Mouse (Mus musculus): ENCODE results near the gene Rps6ka5. TPM values are rescaled to one million over a fixed set of nuclear protein-coding genes. Genes with fewer than 3 reads are reported as not detected.

Gene Rps6ka5
- total and polyA plus RNA-seq, 2 experiments from 2014 or later: 6.2 to 10.5 TPM

DNA sequence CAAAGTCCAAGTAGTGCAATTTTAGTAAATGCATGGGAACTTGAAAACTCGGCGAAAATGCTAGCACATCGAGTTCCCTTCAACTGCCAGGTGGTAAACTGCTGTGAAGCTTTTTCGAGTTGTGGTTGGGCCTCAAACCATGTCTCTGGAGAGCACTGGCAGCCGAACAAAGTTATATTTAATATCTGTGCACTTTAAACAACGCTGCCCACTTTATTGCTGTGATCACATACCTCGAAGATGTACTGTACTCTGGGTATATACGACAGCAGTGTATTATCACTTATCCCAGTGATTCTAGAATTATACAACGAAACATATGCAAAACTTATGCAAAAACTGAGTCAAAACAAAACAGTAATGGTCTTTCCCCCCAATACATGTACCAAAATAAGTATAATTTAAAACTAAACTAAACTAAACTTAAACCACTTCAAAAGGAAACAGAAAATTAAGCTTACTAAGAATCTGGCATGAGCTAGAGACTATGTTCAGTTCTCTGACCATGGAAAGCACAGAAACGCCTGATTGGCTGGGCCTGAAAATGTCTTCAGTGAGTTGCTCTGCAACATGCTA lies 15.6 kb downstream of the Rps6ka5 start:
- DNase-seq (ENCODE audit: low spot score): no peak
- WGBS: 79% methylated on average over 10 of the region's 10 CpGs
- no peak for ATAC-seq

DNA sequence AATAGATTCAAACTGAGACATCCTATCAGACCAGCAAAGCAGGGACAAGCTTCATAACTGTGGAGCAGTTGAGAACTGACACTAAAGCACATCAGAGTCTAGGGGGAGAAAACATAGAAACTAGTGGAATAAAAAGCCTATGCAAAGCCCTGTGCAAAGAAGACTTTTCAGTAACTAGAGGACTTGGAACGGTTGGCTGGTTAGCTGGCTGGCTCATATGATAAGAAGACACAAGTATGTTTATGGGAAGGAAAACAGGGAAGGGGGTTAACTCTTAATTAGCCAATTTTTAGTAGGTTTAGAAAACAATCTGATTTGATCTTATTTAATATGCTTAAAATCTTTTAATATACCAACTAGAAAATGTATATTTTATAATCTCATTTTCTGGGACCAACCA lies 16.4 kb downstream of the Rps6ka5 start:
- H3K9me3 ChIP-seq (ENCODE audit: low read length): no peaks in the 10 kb centered on the region
- no peak for DNase-seq (ENCODE audit: low spot score)
- no peaks in the 10 kb centered on the region for H3K4me1 ChIP-seq (ENCODE audit: insufficient read depth, low read length)
- H3K9ac ChIP-seq (replicated peaks; ENCODE audit: low read length): no peak overlapping the region
- no peak overlapping the region for H3K27ac ChIP-seq
- H3K27me3 ChIP-seq (ENCODE audit: insufficient read depth, low read length): no peaks in the 10 kb centered on the region
- WGBS: 36% methylated on average over 1 of the region's 1 CpGs
- ATAC-seq: no peak
- no peaks in the 10 kb centered on the region for H3K36me3 ChIP-seq (ENCODE audit: insufficient read depth, low read length)
- H3K4me3 ChIP-seq (ENCODE audit: low read length): no peak overlapping the region
- no peak for TF ChIP-seq CTCF (IDR thresholded peaks at IDR 0.05; ENCODE audit: low read depth)
- H3K4me2 ChIP-seq (ENCODE audit: low read depth, low read length): no peak overlapping the region

More for the DNA sequence above, 15.6 kb downstream of the Rps6ka5 start:
- Histone ChIP-seq H3K9me3 (ENCODE audit: low read length) (no peaks in the 10 kb centered on the region), H3K9ac (replicated peaks; ENCODE audit: low read length) (no peak overlapping the region), H3K4me2 (ENCODE audit: low read depth, low read length) (no peak overlapping the region), H3K27me3 (ENCODE audit: insufficient read depth, low read length) (no peaks in the 10 kb centered on the region), H3K36me3 (ENCODE audit: insufficient read depth, low read length) (no peaks in the 10 kb centered on the region), H3K4me1 (ENCODE audit: insufficient read depth, low read length) (no peaks in the 10 kb centered on the region), H3K4me3 (ENCODE audit: low read length) (no peak overlapping the region), H3K27ac (no peak overlapping the region)
- no peak for TF ChIP-seq CTCF (IDR thresholded peaks at IDR 0.05; ENCODE audit: low read depth)

DNA sequence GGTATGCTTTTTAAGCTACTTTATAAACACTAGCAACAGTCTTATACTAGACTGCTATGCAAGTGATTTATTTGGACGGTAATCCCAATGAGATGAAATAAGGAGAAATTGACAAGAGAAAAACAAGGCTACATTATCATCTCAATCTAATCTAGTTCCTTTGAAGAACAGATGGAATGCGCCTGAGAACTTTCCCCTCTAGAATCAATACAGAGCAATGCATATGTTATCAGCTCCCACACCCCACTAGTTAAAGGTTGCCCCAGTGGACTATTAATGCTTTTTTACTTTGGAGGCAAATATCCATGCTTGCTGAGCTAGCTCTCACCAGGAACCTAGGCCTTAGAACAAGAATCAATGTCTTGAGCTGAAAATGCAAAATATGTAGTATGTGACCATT lies 19.5 kb downstream of the Rps6ka5 start:
- no peak for TF ChIP-seq CTCF (IDR thresholded peaks at IDR 0.05; ENCODE audit: low read depth)
- WGBS: 94% methylated on average over 2 of the region's 2 CpGs
- ATAC-seq (no peak), DNase-seq (ENCODE audit: low spot score) (no peak)
- Histone ChIP-seq H3K36me3 (ENCODE audit: insufficient read depth, low read length) (no peaks in the 10 kb centered on the region), H3K27ac (no peak overlapping the region), H3K27me3 (ENCODE audit: insufficient read depth, low read length) (no peaks in the 10 kb centered on the region), H3K4me3 (ENCODE audit: low read length) (no peak overlapping the region), H3K9me3 (ENCODE audit: low read length) (no peaks in the 10 kb centered on the region), H3K4me2 (ENCODE audit: low read depth, low read length) (no peak overlapping the region), H3K4me1 (ENCODE audit: insufficient read depth, low read length) (no peaks in the 10 kb centered on the region), H3K9ac (replicated peaks; ENCODE audit: low read length) (no peak overlapping the region)

DNA sequence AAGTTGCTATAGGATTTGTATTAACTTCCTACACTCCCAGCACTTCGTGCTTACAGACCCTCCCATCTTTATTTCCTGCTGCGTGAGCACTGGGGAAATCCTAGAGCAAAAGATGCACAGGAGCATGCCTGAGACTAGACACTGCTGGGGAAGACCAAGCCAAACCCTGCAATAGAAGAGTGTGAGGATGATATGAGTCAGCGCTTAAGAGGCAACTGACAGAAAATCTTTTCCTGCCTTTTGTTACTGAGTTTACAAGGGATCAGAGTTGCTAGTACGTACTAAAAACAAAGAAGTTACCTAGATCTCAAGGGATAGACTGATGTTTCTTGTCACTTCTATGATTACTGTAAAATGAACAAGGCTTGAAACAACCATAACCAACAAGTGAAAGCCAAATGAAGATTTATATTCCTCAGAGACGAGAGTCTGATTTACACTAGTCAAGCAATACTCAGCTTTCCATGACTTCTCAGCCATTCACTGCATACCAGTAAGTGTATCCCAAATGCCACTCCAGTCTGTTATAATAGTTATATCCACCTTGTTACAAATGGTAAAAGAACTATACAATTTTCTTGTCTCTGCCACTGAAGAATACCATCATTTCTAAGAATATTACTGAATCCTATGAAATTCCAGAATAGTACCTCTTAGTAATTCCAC lies 21.6 kb downstream of the Rps6ka5 start:
- Histone ChIP-seq H3K9me3 (ENCODE audit: low read length) (no peaks in the 10 kb centered on the region), H3K4me3 (ENCODE audit: low read length) (no peak overlapping the region), H3K27ac (no peak overlapping the region), H3K9ac (replicated peaks; ENCODE audit: low read length) (no peak overlapping the region), H3K27me3 (ENCODE audit: insufficient read depth, low read length) (no peaks in the 10 kb centered on the region), H3K4me2 (ENCODE audit: low read depth, low read length) (no peak overlapping the region), H3K4me1 (ENCODE audit: insufficient read depth, low read length) (no peaks in the 10 kb centered on the region), H3K36me3 (ENCODE audit: insufficient read depth, low read length) (no peaks in the 10 kb centered on the region)
- TF ChIP-seq CTCF (IDR thresholded peaks at IDR 0.05; ENCODE audit: low read depth): no peak
- 89% methylated on average over 5 of the region's 5 CpGs for WGBS
- DNase-seq (ENCODE audit: low spot score) (no peak), ATAC-seq (no peak)

DNA sequence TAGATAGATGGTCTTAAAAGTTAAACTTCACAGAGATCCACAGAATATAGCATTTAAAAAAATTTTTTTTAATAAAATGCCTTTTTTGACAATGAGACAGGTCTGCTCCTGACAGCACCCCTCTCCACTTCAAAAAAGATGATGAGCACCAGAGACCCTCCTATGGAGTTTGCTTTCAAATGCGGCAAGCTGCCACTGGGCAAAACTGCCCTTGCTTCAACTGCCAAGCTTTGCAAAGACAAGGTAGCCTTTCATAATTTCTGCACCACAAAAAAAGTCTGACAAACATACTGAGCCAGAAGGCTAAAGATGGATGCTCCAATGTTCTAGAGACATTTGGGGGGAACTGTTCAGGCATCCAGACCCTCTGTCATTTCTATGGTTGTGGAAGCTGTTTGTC lies 28.8 kb downstream of the Rps6ka5 start:
- no peak overlapping the region for H3K4me3 ChIP-seq (ENCODE audit: low read length)
- H3K4me2 ChIP-seq (ENCODE audit: low read depth, low read length): no peak overlapping the region
- no peak overlapping the region for H3K27ac ChIP-seq
- no peak for TF ChIP-seq CTCF (IDR thresholded peaks at IDR 0.05; ENCODE audit: low read depth)
- no peak for ATAC-seq
- H3K9me3 ChIP-seq (ENCODE audit: low read length): no peaks in the 10 kb centered on the region
- H3K9ac ChIP-seq (replicated peaks; ENCODE audit: low read length): no peak overlapping the region
- WGBS: 62% methylated on average over 1 of the region's 1 CpGs
- no peaks in the 10 kb centered on the region for H3K4me1 ChIP-seq (ENCODE audit: insufficient read depth, low read length)
- H3K27me3 ChIP-seq (ENCODE audit: insufficient read depth, low read length): no peaks in the 10 kb centered on the region
- DNase-seq (ENCODE audit: low spot score): no peak
- no peaks in the 10 kb centered on the region for H3K36me3 ChIP-seq (ENCODE audit: insufficient read depth, low read length)

DNA sequence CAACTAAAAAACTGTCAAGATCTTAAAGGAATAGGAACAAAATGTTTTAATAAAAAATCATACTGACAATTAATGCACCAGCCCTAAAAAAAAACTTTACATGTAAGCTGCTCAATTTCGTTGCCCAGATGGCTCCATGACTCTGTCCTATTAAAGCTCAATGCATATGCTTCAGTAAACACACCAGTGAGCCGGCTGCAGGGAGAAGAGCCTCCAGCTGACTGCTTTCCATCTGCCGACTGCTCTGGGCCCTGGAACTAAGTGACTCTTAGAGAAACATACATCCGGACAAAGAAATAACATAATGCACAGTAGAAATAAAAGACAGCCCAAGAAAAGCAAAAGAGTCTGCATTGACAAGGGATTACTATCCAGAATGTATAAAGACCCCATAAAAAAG lies 30.2 kb downstream of the Rps6ka5 start:
- no peaks in the 10 kb centered on the region for H3K36me3 ChIP-seq (ENCODE audit: insufficient read depth, low read length)
- no peaks in the 10 kb centered on the region for H3K27me3 ChIP-seq (ENCODE audit: insufficient read depth, low read length)
- H3K27ac ChIP-seq: no peak overlapping the region
- H3K9ac ChIP-seq (replicated peaks; ENCODE audit: low read length): no peak overlapping the region
- DNase-seq (ENCODE audit: low spot score): peak; percentile 72
- ATAC-seq: peak; percentile 76; the same call in 1 of the 2 replicates
- no peak overlapping the region for H3K4me2 ChIP-seq (ENCODE audit: low read depth, low read length)
- no peak overlapping the region for H3K4me3 ChIP-seq (ENCODE audit: low read length)
- WGBS: 12% methylated on average over 4 of the region's 4 CpGs
- H3K4me1 ChIP-seq (ENCODE audit: insufficient read depth, low read length): no peaks in the 10 kb centered on the region
- no peaks in the 10 kb centered on the region for H3K9me3 ChIP-seq (ENCODE audit: low read length)
- TF ChIP-seq CTCF (IDR thresholded peaks at IDR 0.05; ENCODE audit: low read depth): no peak

DNA sequence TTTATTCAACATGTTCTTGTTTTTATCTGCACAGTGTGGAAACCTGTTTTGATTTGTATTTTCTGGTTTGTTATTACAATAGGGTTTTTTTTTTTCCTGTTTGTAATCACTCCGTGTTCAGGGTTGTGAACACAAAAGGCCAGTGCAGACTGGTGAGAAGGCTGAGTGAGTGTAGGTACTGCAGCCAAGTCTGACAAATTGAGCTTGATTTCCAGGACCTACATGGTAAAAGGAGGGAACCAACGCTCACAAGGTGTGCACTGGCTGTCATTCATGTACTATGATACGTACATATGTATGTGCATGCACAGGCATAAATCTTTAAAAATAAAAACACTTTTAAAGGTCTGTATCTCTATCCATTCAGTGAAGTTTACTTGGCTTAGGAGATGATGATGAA lies 31.5 kb downstream of the Rps6ka5 start:
- H3K27me3 ChIP-seq (ENCODE audit: insufficient read depth, low read length): no peaks in the 10 kb centered on the region
- no peak overlapping the region for H3K4me3 ChIP-seq (ENCODE audit: low read length)
- H3K4me2 ChIP-seq (ENCODE audit: low read depth, low read length): no peak overlapping the region
- DNase-seq (ENCODE audit: low spot score): no peak
- H3K9ac ChIP-seq (replicated peaks; ENCODE audit: low read length): no peak overlapping the region
- 66% methylated on average over 3 of the region's 3 CpGs for WGBS
- H3K9me3 ChIP-seq (ENCODE audit: low read length): no peaks in the 10 kb centered on the region
- no peak for ATAC-seq
- H3K27ac ChIP-seq: no peak overlapping the region
- H3K4me1 ChIP-seq (ENCODE audit: insufficient read depth, low read length): no peaks in the 10 kb centered on the region
- no peaks in the 10 kb centered on the region for H3K36me3 ChIP-seq (ENCODE audit: insufficient read depth, low read length)
- TF ChIP-seq CTCF (IDR thresholded peaks at IDR 0.05; ENCODE audit: low read depth): no peak
